26 mouse cellular contexts compared by ENCODE assay signal in genomic region chr10:95178785-95179184, GRCm38 (mm10).
DNase-seq lines count a peak whose midpoint lies in the region; ATAC-seq and TF ChIP-seq lines count a peak whose summit lies in the region.
"Had no signal": no experiment of that assay in that cellular context is flagged by ENCODE, and none has a peak within 500 bp of the region (broad histone marks: within the 10 kb centered on the region; RNA-seq: fewer than 3 reads in every experiment).

No protein-coding gene starts in this region.

- no peaks in the 10 kb centered on the region for H3K36me3 ChIP-seq in CH12.LX (replicated peaks in 1 of 2; ENCODE audit: control insufficient read depth in 1 of 2, insufficient read depth in 1 of 2, low read length in 1 of 2)
- no peaks in the 10 kb centered on the region for H3K36me3 ChIP-seq in heart, embryonic 11.5 days (ENCODE audit: control insufficient read depth, insufficient read depth, low read length)
- H3K36me3 ChIP-seq: forebrain, embryonic 12.5 days; heart, embryonic 15.5 days; limb, embryonic 10.5 days; lung, embryonic 15.5 days; midbrain, embryonic 13.5 days had no signal

- no peak for TF ChIP-seq CTCF in CH12.LX (conservative IDR thresholded peaks at IDR 0.05 in 1 of 2, IDR thresholded peaks at IDR 0.05 in 1 of 2; ENCODE audit: low read depth in 2 of 2, low read length in 2 of 2)

- peak; percentile 55 for TF ChIP-seq EP300 in CH12.LX (IDR thresholded peaks at IDR 0.05; ENCODE audit: low read length)

- no peak overlapping the region for H3K27ac ChIP-seq in CH12.LX (ENCODE audit: insufficient read depth, low read depth)
- no peak overlapping the region for H3K27ac ChIP-seq in heart, embryonic 11.5 days (ENCODE audit: low read depth, low read length)
- H3K27ac ChIP-seq: forebrain, embryonic 12.5 days; heart, adult 2 months; heart, embryonic 15.5 days; left cerebral cortex, adult 2 months; limb, embryonic 10.5 days; lung, embryonic 15.5 days; midbrain, embryonic 13.5 days had no signal

- no peak overlapping the region for H3K4me2 ChIP-seq in CH12.LX (ENCODE audit: insufficient read depth, low read depth, poor library complexity, severe bottlenecking)
- H3K4me2 ChIP-seq in heart, embryonic 11.5 days, result no peak overlapping the region
- H3K4me2 ChIP-seq: forebrain, embryonic 12.5 days; heart, embryonic 15.5 days; lung, embryonic 15.5 days; midbrain, embryonic 13.5 days had no signal

- H3K9ac ChIP-seq in CH12.LX (ENCODE audit: insufficient read depth, low read depth), result no peak overlapping the region
- H3K9ac ChIP-seq in heart, embryonic 11.5 days (ENCODE audit: low read depth, low read length), result no peak overlapping the region
- H3K9ac ChIP-seq: forebrain, embryonic 12.5 days; heart, embryonic 15.5 days; lung, embryonic 15.5 days; midbrain, embryonic 13.5 days had no signal

- dilution Hi-C loops in CH12.LX (cut with MboI; ENCODE audit: extremely low pct_ligation_motif_present, extremely low pct_unique_long_range_greater_than_20kb, low sequenced_read_pairs), result no loop called here

- no peaks in the 10 kb centered on the region for H3K9me3 ChIP-seq in CH12.LX (replicated peaks; ENCODE audit: low read length)
- no peaks in the 10 kb centered on the region for H3K9me3 ChIP-seq in heart, embryonic 11.5 days (replicated peaks; ENCODE audit: control insufficient read depth, low read length)
- H3K9me3 ChIP-seq: forebrain, embryonic 12.5 days; heart, embryonic 15.5 days; limb, embryonic 10.5 days; lung, embryonic 15.5 days; midbrain, embryonic 13.5 days had no signal

- TF ChIP-seq RAD21 in CH12.LX (IDR thresholded peaks at IDR 0.05; ENCODE audit: low read depth, low read length), result no peak

- 70% methylated on average over 4 of the region's 4 CpGs for WGBS in heart, embryonic 11.5 days (ENCODE audit: insufficient replicate concordance)

- in situ Hi-C loops in CH12.LX (cut with MboI; ENCODE audit: low pct_ligation_motif_present, low pct_unique_long_range_greater_than_20kb, low sequenced_read_pairs), result no loop called here

- no peak for TF ChIP-seq POLR2A in CH12.LX (IDR thresholded peaks at IDR 0.05; ENCODE audit: low read depth, low read length)

- H3K4me3 ChIP-seq in CH12.LX (replicated peaks in 1 of 3; ENCODE audit: low read depth in 2 of 3, low read length in 2 of 3, poor library complexity in 1 of 3), result no peak overlapping the region
- H3K4me3 ChIP-seq in heart, embryonic 11.5 days (ENCODE audit: low read depth, low read length), result no peak overlapping the region
- H3K4me3 ChIP-seq: forebrain, embryonic 12.5 days; heart, adult 2 months; heart, embryonic 15.5 days; left cerebral cortex, adult 2 months; limb, embryonic 10.5 days; lung, embryonic 15.5 days; midbrain, embryonic 13.5 days; myocyte had no signal

- ATAC-seq in heart, embryonic 11.5 days (replicated peaks; ENCODE audit: insufficient number of reproducible peaks, low FRiP score, low TSS enrichment), result no peak
- ATAC-seq: hindbrain, embryonic 16.5 days; midbrain, embryonic 13.5 days had no signal

- no peaks in the 10 kb centered on the region for H3K79me2 ChIP-seq in CH12.LX (replicated peaks; ENCODE audit: control insufficient read depth, extremely low read depth, insufficient read depth, poor library complexity, severe bottlenecking)

- no peaks in the 10 kb centered on the region for H3K27me3 ChIP-seq in CH12.LX (replicated peaks)
- H3K27me3 ChIP-seq in heart, embryonic 11.5 days (ENCODE audit: control insufficient read depth, insufficient read depth, low read length), result no peaks in the 10 kb centered on the region
- H3K27me3 ChIP-seq: heart, embryonic 15.5 days; lung, embryonic 15.5 days; midbrain, embryonic 13.5 days had no signal

- peaks cover 15 to 71% of the 10 kb centered on the region in 2 experiments for H3K4me1 ChIP-seq in CH12.LX (ENCODE audit: control insufficient read depth in 1 of 2, insufficient read depth in 2 of 2)
- H3K4me1 ChIP-seq in heart, embryonic 11.5 days (ENCODE audit: control insufficient read depth, insufficient read depth, low read length), result peaks cover 7% of the 10 kb centered on the region

- DNase-seq in CD4-positive helper T cell, adult 2 months (ENCODE audit: low read depth, low spot score), result peak; percentile 54
- DNase-seq in CH12.LX (ENCODE audit: extremely low read depth), result peak; percentile 63
- DNase-seq in induced T-regulatory cell, adult 2 months (ENCODE audit: low read depth), result peak; percentile 77
- peak; percentile 16 to 23 for DNase-seq in natural killer cell, adult 2 months (ENCODE audit: low spot score in 2 of 2)
- DNase-seq in kidney, adult 8-10 months, result no peak
- no peak for DNase-seq in right cerebral cortex, postnatal 25 days
- DNase-seq: adrenal gland, postnatal 36 days; cerebellum, adult 18-20 months; cerebellum, postnatal 25 days; gastrocnemius, postnatal 14 days; heart, adult 2 months; heart, postnatal 4 days; kidney, adult 2 months; kidney, postnatal 25 days; lung, postnatal 4 days; retina, postnatal 1 day; right cerebral cortex, postnatal 4 days had no signal

TF ChIP-seq in CH12.LX, 34 proteins besides CTCF, POLR2A, EP300 and RAD21:
- TF ChIP-seq ETS1 (conservative IDR thresholded peaks at IDR 0.05; ENCODE audit: low read depth, low read length) (peak; percentile 59), MAZ (IDR thresholded peaks at IDR 0.05; ENCODE audit: low read depth, low read length) (no peak), POLR2AphosphoS2 (IDR thresholded peaks at IDR 0.05; ENCODE audit: low read depth, low read length) (no peak), MYC (IDR thresholded peaks at IDR 0.05; ENCODE audit: low read depth, low read length) (no peak)

Comparison
In these comparisons a context has a peak if more than half of its experiments do, and no peak if none do; other contexts are left out.
1. DNase-seq: peak in CD4-positive helper T cell, adult 2 months (single experiment), CH12.LX (single experiment), induced T-regulatory cell, adult 2 months (single experiment) and natural killer cell, adult 2 months (2 of 2); none in kidney, adult 8-10 months (0 of 2) and right cerebral cortex, postnatal 25 days (single experiment).